Mouse (Mus musculus) brain, embryonic 14.5 days (tissue): Measurements from ENCODE around the gene Lrrc1.

Source experiments
- CTCF ChIP-seq: fragments of 200-500 bp; IDR thresholded peaks from 2 replicates; pipeline ENCODE4 v1.5.1; 2012; ENCODE audit warnings: inconsistent platforms, mild to moderate bottlenecking, moderate library complexity, borderline replicate concordance; ENCODE audit not compliant: insufficient read depth, insufficient read length; ENCODE audit errors: extremely low read depth
- POLR2A ChIP-seq: fragments of 200-500 bp; IDR thresholded peaks from 2 replicates; pipeline ENCODE4 v1.6.1; 2012; ENCODE audit warnings: mild to moderate bottlenecking, inconsistent platforms, borderline replicate concordance; ENCODE audit not compliant: poor library complexity, insufficient read depth, insufficient read length, severe bottlenecking; ENCODE audit errors: extremely low read depth

DNA sequence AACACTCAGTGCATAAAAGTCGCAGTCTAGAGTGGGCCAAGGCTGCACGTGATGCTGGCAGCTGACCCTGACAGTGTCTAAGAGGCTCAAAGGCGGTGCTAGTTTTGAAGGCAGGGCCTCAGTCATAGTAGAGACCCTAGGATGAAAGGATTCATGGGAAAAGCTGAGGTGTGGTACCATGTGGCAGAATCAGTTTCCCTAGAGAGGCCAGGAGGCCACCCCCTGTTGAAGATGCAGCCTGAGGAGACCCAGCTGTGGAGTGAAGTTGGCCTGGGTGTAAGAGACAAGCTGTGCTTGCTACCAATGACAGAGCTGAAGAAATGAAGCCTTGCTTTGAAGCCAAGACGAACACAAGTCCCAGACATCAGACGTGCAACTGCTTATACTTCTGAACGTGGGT, 107.5 kb downstream of the Lrrc1 start:
- TF ChIP-seq CTCF (no peak), POLR2A (no peak)
